ENCODE assay signal across 8 mouse cellular contexts in genomic region chr12:29368820-29369175, GRCm38 (mm10).
DNase-seq lines count a peak whose midpoint lies in the region; ATAC-seq and TF ChIP-seq lines count a peak whose summit lies in the region.

No protein-coding gene starts in this region.

- H3K27ac ChIP-seq in layer of hippocampus, adult 2 months: peak overlapping the region; percentile 95
- H3K27ac ChIP-seq in hindbrain, embryonic 14.5 days: peak overlapping the region; percentile 95
- H3K27ac ChIP-seq in neural tube, embryonic 12.5 days: peak overlapping the region; percentile 76

- H3K4me1 ChIP-seq in hindbrain, embryonic 14.5 days (replicated peaks; ENCODE audit: control insufficient read depth, insufficient read depth, low read length): peaks cover 27% of the 10 kb centered on the region
- H3K4me1 ChIP-seq in neural tube, embryonic 12.5 days: peaks cover 22% of the 10 kb centered on the region

- H3K9ac ChIP-seq in hindbrain, embryonic 14.5 days: peak overlapping the region; percentile 57
- H3K9ac ChIP-seq in neural tube, embryonic 12.5 days: peak overlapping the region; percentile 41; the same call in 1 of the 2 replicates

- H3K9me3 ChIP-seq in hindbrain, embryonic 14.5 days (ENCODE audit: control insufficient read depth, low read length): no peaks in the 10 kb centered on the region
- H3K9me3 ChIP-seq in neural tube, embryonic 12.5 days: no peaks in the 10 kb centered on the region

- DNase-seq in cerebellum, adult 11-12 months: peak; percentile 33
- no peak for DNase-seq in cerebellum, postnatal 36 days
- no peak for DNase-seq in layer of hippocampus, adult 2 months (ENCODE audit: low spot score in 2 of 2)
- DNase-seq in layer of hippocampus, adult 9-10 months (ENCODE audit: low spot score): no peak
- DNase-seq in hindbrain, embryonic 14.5 days (ENCODE audit: low spot score): no peak
- DNase-seq in urinary bladder, adult 2 months (ENCODE audit: low spot score): no peak
- no peak for DNase-seq in frontal cortex, adult 2 months (ENCODE audit: extremely low spot score in 1 of 2, low spot score in 1 of 2)

- peak overlapping the region; percentile 53 for H3K4me3 ChIP-seq in layer of hippocampus, adult 2 months
- H3K4me3 ChIP-seq in hindbrain, embryonic 14.5 days (replicated peaks; ENCODE audit: low read length): peak overlapping the region; percentile 12
- peak overlapping the region; percentile 3; the same call in 1 of the 2 replicates for H3K4me3 ChIP-seq in neural tube, embryonic 12.5 days

- peak overlapping the region; percentile 48 for H3K4me2 ChIP-seq in hindbrain, embryonic 14.5 days (replicated peaks)
- peak overlapping the region; percentile 53 for H3K4me2 ChIP-seq in neural tube, embryonic 12.5 days (replicated peaks)

- ATAC-seq in hindbrain, embryonic 14.5 days (ENCODE audit: low FRiP score): peak; percentile 21
- peak; percentile 52 for ATAC-seq in neural tube, embryonic 12.5 days (ENCODE audit: low FRiP score, low read depth)

- H3K27me3 ChIP-seq in hindbrain, embryonic 14.5 days (ENCODE audit: control insufficient read depth, insufficient read depth, low read length): no peaks in the 10 kb centered on the region
- H3K27me3 ChIP-seq in neural tube, embryonic 12.5 days (replicated peaks): no peaks in the 10 kb centered on the region

- WGBS in hindbrain, embryonic 14.5 days: 7% methylated on average over 5 of the region's 5 CpGs
- 19% methylated on average over 5 of the region's 5 CpGs for WGBS in neural tube, embryonic 12.5 days

- no peak for TF ChIP-seq CTCF in layer of hippocampus, adult 2 months (conservative IDR thresholded peaks at IDR 0.05)

- no peaks in the 10 kb centered on the region for H3K36me3 ChIP-seq in hindbrain, embryonic 14.5 days (replicated peaks; ENCODE audit: control insufficient read depth, insufficient read depth)
- no peaks in the 10 kb centered on the region for H3K36me3 ChIP-seq in neural tube, embryonic 12.5 days

Comparison
In these comparisons a context has a peak if more than half of its experiments do, and no peak if none do; other contexts are left out.
1. H3K4me3 ChIP-seq: peak in every context shown above with its lines; median percentile 53 in layer of hippocampus, adult 2 months; 12 in hindbrain, embryonic 14.5 days; 3 in neural tube, embryonic 12.5 days.